Mouse (Mus musculus) forebrain, embryonic 11.5 days (tissue): ENCODE data around the gene Cacnb1. TPM values are rescaled to one million over a fixed set of nuclear protein-coding genes. Genes with fewer than 3 reads are reported as not detected.
A peak's percentile ranks its signal among the peaks of the same experiment; 100 is the strongest.

Experiments
- ATAC-seq: fragments of 200-750 bp; cut with Nextera tagmentation; replicated peaks from 2 replicates; pipeline ENCODE4 v1.8.0; 2017; ENCODE audit warnings: moderate TSS enrichment; ENCODE audit not compliant: low FRiP score
- DNase-seq: peaks from one replicate; pipeline ENCODE4 v3.0.0-alpha.2; 2017; ENCODE audit warnings: low spot score
- H3K27ac ChIP-seq: fragments of 300-500 bp; sonication (generic); 2 replicates; pipeline ENCODE4 v1.5.1; 2014; ENCODE audit warnings: low read depth, low read length
- H3K27me3 ChIP-seq: fragments of 300-500 bp; sonication (generic); 2 replicates; pipeline ENCODE4 v1.6.1; 2014; ENCODE audit warnings: mild to moderate bottlenecking, low read length, mixed read lengths; ENCODE audit not compliant: control insufficient read depth, insufficient read depth
- H3K36me3 ChIP-seq: fragments of 300-500 bp; sonication (generic); 2 replicates; pipeline ENCODE4 v1.6.1; 2014; ENCODE audit warnings: mild to moderate bottlenecking, low read length, moderate library complexity, mixed read lengths; ENCODE audit not compliant: control insufficient read depth, insufficient read depth
- H3K4me1 ChIP-seq: fragments of 300-500 bp; sonication (generic); replicated peaks from 2 replicates; pipeline ENCODE4 v1.6.1; 2014; ENCODE audit warnings: low read length, mixed read lengths; ENCODE audit not compliant: control insufficient read depth, insufficient read depth
- H3K4me2 ChIP-seq: fragments of 300-500 bp; sonication (generic); 2 replicates; pipeline ENCODE4 v1.6.1; 2014; ENCODE audit warnings: low read depth, mild to moderate bottlenecking, low read length, moderate library complexity, mixed read lengths; ENCODE audit not compliant: severe bottlenecking
- H3K4me3 ChIP-seq: fragments of 300-500 bp; sonication (generic); 2 replicates; pipeline ENCODE4 v1.5.1; 2014; ENCODE audit warnings: low read depth, low read length
- H3K9ac ChIP-seq: fragments of 300-500 bp; sonication (generic); 2 replicates; pipeline ENCODE4 v1.6.1; 2014; ENCODE audit warnings: low read length
- H3K9me3 ChIP-seq: fragments of 300-500 bp; sonication (generic); 2 replicates; pipeline ENCODE4 v1.6.1; 2016; ENCODE audit warnings: low read length, mixed read lengths; ENCODE audit not compliant: control insufficient read depth
- WGBS: fragments of 180-500 bp; shearing (Covaris S2); extraction: QIAGEN DNeasy Blood & Tissue Kit; methylation state at CpG from one replicate; pipeline ENCODE4 v1.1.7; 2014; 5-methylcytosine and 5-hydroxymethylcytosine counted together
- polyA plus RNA-seq: library from polyadenylated mRNA; unstranded; fragments of >200 nt; fragmentation: Nextera tagmentation; extraction: Ambion mirVana; gene quantifications from 2 replicates; pipeline ENCODE4 v1.2.1, GENCODE M21; 2014

Gene Cacnb1
- polyA plus RNA-seq, 1 experiment from 2014 or later, result 9.6 TPM

DNA sequence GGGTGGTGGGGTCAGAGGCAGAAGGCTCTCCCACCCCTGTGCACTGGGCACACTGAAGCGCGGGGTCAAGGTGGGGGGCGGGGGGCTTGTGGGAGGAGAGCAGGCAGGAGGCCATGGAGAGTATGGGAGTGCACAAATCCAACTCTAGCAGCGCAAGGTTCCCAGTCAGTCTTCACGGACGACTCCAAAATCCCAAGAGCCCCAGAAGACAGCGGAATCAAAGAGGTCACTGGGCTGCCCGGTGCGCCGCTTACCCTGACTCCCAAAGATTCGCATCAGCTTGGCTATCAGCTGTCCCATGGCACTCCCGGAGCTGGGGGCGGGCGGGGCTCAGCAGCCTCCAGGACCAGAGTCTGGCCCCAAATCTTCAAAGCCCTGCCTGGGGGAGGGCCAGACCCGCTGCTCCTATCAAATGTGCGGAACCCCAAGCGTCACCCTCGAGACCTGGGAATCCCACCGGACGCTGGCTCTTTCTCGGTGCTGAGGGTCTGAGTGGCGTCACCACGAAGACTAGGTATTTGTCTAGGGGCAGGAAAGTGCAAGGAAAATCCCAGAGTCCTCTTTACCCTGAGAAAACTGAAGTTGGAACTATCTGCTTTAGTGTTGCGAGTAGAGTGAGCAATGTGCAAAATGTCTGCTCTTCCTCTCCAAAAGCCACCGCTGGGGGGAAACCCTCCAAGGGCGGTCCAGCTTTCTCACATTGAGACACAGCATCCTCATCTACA is 27.1 kb downstream of the Cacnb1 start, which contains the start of gene Arl5c:
Arl5c (minus strand) TSS at position 618 of the 725 bp plus-strand sequence.
- H3K27ac ChIP-seq, result no peak within 1 kb of the TSS
- peak within 1 kb of the TSS; percentile 81 for H3K4me2 ChIP-seq
- ATAC-seq, result peak; percentile 55; the same call in 1 of the 2 replicates
- H3K4me1 ChIP-seq, result 0 out of 2 replicates have a peak, but pooled peaks cover 2% of the 10 kb centered on the region
- peak within 1 kb of the TSS; percentile 55 for H3K9ac ChIP-seq
- H3K4me3 ChIP-seq, result peak within 1 kb of the TSS; percentile 42
- no peaks in the 10 kb centered on the region for H3K9me3 ChIP-seq
- WGBS, result 1% methylated on average over 26 of the region's 26 CpGs
- DNase-seq, result peak; percentile 71
- no peaks in the 10 kb centered on the region for H3K36me3 ChIP-seq
- no peaks in the 10 kb centered on the region; the same call in 1 of the 2 replicates for H3K27me3 ChIP-seq

DNA sequence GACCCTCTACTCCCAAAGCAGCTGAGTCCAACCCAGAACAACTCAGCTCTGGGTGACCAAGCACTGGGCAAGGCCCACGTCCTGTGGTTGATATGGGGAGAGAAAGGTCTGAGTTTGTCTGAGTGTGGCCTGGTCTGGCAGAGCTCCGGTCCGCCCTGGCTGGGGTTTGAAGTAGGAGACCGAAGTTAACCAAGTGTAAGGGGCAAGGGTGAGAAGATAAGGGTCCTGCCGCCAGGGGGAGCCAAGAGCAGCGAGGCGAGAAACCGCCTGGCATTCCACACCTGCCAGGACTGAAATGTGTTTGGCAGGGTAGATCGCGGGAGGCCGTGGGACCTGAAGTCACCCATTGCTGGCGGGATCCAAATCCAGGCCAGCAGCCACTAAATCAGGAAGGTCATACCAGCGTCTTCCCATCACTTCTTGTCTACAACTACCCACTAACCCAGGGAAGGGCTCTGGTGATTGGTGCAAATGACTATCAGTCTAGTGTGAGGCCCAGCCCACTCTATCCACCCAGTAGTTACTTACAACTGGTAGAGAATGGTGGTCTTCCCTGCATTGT is 28.2 kb downstream of the Cacnb1 start:
- Histone ChIP-seq H3K9ac (no peak overlapping the region), H3K9me3 (no peaks in the 10 kb centered on the region), H3K27me3 (0 out of 2 replicates have a peak, but pooled peaks cover 2% of the 10 kb centered on the region), H3K36me3 (no peaks in the 10 kb centered on the region), H3K4me3 (peak overlapping the region; percentile 42), H3K27ac (no peak overlapping the region), H3K4me1 (0 out of 2 replicates have a peak, but pooled peaks cover 4% of the 10 kb centered on the region), H3K4me2 (peak overlapping the region; percentile 81)
- DNase-seq (peak; percentile 88), ATAC-seq (peak; percentile 30; the same call in 1 of the 2 replicates)
- WGBS, result 3% methylated on average over 13 of the region's 13 CpGs

DNA sequence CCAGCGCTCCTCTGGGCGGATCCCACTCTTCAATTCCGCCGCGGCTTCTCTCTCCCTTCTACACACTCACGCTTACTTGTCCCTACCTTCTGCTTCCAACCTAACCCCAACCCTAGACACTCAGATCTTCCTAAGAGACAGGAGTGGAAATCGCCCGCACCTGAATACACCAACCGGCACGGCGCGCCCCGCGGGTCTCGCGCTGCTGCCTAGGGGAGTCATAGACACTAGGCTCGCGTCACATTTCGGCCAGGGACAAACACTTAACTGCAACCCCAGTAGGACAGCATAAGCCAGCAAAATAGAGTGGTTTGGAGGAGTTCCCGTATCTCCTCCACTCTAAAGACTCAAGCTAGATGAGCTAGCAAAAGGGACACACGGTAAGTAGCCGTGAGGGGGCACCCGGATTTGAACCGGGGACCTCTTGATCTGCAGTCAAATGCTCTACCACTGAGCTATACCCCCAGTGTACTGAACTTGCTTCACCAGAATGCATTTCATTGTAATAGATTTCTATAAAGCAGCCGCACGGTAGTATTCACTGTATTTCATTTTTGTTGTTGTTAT is 34.2 kb downstream of the Cacnb1 start:
- H3K4me2 ChIP-seq, result peak overlapping the region; percentile 64
- H3K4me1 ChIP-seq, result 0 out of 2 replicates have a peak, but pooled peaks cover 6% of the 10 kb centered on the region
- peak overlapping the region; percentile 76 for H3K9ac ChIP-seq
- DNase-seq (peak; percentile 94), ATAC-seq (peak; percentile 91)
- H3K4me3 ChIP-seq, result peak overlapping the region; percentile 91
- no peaks in the 10 kb centered on the region for H3K9me3 ChIP-seq
- peaks cover 30% of the 10 kb centered on the region for H3K27me3 ChIP-seq
- H3K36me3 ChIP-seq, result no peaks in the 10 kb centered on the region
- WGBS, result under 1% methylated on average over 26 of the region's 26 CpGs
- peak overlapping the region; percentile 76 for H3K27ac ChIP-seq

DNA sequence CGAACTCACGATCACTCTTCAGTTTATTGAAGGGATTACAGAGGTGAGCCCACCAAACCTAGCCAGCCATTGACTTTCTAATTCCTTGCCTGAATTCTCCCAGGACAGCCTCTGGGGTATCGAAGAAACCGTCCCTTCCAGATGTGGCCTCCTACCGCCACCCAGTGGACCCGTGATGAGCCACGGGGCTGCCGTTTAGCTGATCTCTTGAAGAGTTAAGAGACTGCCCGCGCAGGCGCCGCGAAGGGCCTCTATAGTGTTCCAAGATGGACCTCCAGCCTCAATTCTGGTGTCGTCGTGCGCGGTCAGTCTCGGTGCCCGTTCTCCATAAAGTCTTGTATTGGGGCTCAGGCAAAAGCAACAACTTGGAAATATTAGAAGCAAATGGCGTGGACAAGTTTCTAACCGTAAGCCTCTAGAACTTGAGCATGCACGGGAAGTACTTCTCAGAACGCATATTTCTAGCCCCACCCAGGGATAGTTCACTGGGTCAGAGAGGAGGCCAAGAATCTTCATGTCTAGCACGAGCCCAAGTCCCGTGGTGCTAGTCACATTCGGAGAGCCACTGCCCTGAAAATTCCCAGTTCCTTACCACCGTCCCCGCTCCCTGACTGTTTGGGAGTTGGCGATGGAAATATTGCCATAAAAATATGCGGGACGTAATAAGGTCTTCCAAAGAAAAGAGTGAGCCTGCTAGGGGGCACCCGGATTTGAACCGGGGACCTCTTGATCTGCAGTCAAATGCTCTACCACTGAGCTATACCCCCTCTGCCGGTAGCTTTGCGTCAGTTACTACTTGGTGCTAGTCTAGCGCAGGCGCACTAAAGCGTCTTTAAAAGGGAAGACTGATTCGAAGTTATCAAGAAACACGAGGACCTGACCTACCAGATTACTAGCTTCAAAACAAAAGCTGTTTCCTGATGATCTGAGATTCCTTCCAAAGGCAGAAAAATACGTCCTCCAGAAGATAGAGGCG is 35.0 kb downstream of the Cacnb1 start:
- Histone ChIP-seq H3K9ac (peak overlapping the region; percentile 76), H3K36me3 (no peaks in the 10 kb centered on the region), H3K4me3 (peak overlapping the region; percentile 91), H3K27ac (peak overlapping the region; percentile 76), H3K4me1 (0 out of 2 replicates have a peak, but pooled peaks cover 6% of the 10 kb centered on the region), H3K27me3 (peaks cover 30% of the 10 kb centered on the region), H3K4me2 (peak overlapping the region; percentile 61), H3K9me3 (no peaks in the 10 kb centered on the region)
- peak; percentile 78 for ATAC-seq
- peak; percentile 95 for DNase-seq
- WGBS, result under 1% methylated on average over 42 of the region's 42 CpGs

- H3K27ac ChIP-seq, result no peak overlapping the region
- WGBS, result 34% methylated on average over 14 of the region's 17 CpGs
- DNase-seq (peak; percentile 59), ATAC-seq (no peak)
- 0 out of 2 replicates have a peak, but pooled peaks cover 6% of the 10 kb centered on the region for H3K4me1 ChIP-seq
- no peaks in the 10 kb centered on the region for H3K9me3 ChIP-seq
- H3K27me3 ChIP-seq, result peaks cover 30% of the 10 kb centered on the region
- H3K9ac ChIP-seq, result no peak overlapping the region; the same call in 1 of the 2 replicates
- no peaks in the 10 kb centered on the region for H3K36me3 ChIP-seq
- H3K4me3 ChIP-seq, result peak overlapping the region; percentile 91
- H3K4me2 ChIP-seq, result peak overlapping the region; percentile 73
Measured at GRCm38 (mm10) chr11:97986738-97987465, 35.9 kb downstream of the Cacnb1 start.

DNA sequence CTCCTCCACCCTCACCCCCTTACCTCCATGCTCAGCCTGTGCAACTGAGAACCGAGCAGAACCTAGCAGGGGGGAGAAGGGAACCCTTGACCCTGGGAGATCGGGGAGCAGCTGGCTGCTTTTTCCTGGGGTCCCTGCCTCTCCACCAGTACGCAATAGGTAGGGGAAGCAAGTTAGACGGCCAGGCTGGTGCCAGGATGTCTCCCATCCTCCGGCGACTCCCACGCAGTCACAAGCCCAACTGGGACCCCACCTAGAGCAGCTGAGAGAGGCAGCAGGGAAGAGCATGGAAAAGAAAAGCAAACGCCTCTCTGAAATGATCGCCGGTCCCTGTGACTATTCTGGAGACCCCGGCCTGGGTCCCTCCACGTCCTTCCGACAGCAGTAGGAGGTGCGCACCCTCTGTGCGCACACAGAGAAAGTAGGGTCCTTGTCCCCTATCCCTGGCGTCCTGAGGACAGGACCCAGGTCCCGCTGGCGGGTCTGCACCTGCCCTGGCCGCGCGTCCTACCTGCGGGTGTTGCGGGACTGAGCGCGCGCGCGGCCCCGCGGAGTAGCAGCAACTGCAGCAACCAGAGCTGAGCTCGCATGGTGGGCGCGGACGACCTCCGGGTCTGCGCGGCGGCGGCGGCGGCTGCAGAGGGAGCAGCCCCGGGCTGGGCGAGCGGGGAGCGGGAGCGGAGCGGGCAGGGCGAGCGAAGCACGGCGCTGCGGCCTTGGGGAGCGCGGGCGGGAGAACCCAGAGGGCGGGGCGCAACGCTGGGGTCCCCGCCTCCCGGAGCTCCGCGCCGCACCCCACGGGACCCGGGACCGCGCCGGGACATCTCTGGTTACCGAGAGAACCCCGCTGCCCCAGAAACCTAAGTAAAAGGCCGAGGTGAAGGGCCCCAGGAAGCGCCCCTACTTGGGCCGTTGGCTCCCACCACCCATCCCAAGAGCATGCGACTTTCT is 36.8 kb downstream of the Cacnb1 start, which contains the start of gene Plxdc1:
Plxdc1 (minus strand) TSS at position 718 of the 951 bp plus-strand sequence.
- Histone ChIP-seq H3K4me2 (peak within 1 kb of the TSS; percentile 73), H3K4me3 (peak within 1 kb of the TSS; percentile 91), H3K9me3 (no peaks in the 10 kb centered on the region), H3K27ac (no peak within 1 kb of the TSS), H3K36me3 (no peaks in the 10 kb centered on the region), H3K9ac (peak within 1 kb of the TSS; percentile 12; the same call in 1 of the 2 replicates), H3K4me1 (0 out of 2 replicates have a peak, but pooled peaks cover 6% of the 10 kb centered on the region), H3K27me3 (peaks cover 30% of the 10 kb centered on the region)
- DNase-seq, result peak; percentile 70
- 3% methylated on average over 74 of the region's 74 CpGs for WGBS
- no peak for ATAC-seq

DNA sequence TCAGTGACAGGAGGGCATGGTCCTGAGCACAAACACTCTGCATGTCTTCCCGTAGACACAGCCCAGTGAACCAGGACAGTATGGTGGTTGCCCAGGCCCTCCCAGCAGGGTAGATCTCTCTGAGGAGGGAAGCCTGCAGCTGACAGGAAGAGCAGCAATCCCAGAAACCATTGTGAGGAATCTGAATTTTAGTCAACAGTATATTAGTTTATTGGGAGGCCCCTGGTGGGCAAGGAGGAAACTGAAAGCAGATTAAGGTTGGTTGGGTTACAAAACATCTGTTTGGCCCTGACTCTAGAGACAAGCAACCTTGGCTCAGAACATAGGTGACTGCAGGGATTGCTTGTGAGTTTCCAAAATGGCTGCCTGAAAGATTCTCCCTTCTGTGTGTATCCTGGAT is 38.9 kb downstream of the Cacnb1 start:
- no peak overlapping the region for H3K9ac ChIP-seq
- 0 out of 2 replicates have a peak, but pooled peaks cover 4% of the 10 kb centered on the region for H3K4me1 ChIP-seq
- no peak overlapping the region for H3K4me3 ChIP-seq
- H3K27me3 ChIP-seq, result peaks cover 27% of the 10 kb centered on the region
- ATAC-seq (no peak), DNase-seq (no peak)
- H3K9me3 ChIP-seq, result no peaks in the 10 kb centered on the region
- no peaks in the 10 kb centered on the region for H3K36me3 ChIP-seq
- no peak overlapping the region for H3K27ac ChIP-seq
- no peak overlapping the region for H3K4me2 ChIP-seq
- WGBS, result 80% methylated on average over 1 of the region's 1 CpGs
